Mouse (Mus musculus): ENCODE data around the gene Pdx1. TPM values are rescaled to one million over a fixed set of nuclear protein-coding genes. Genes with fewer than 3 reads are reported as not detected.

Pdx1 gene
- polyA plus RNA-seq, 1 experiment, result not detected

DNA sequence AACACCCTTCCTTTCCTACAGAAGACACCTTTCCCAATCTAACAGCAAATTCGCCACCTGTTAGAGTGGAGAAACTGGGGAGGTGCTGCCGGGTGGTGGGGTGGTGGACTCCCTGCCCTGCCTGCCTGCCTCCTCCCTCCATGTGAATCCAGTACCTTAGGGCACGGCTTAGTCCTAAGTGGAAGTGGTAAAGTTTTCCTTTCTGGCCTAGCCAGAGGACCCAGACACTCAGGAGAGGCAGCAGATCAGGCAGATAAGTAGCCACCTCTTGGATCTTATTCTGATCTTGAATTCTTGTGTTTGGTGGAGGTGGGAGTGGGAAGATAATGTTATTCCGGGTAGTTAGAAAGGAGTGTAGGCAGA is 30.2 kb downstream of the Pdx1 start:
- TF ChIP-seq MAX (IDR thresholded peaks at IDR 0.05) (no peak), USF1 (IDR thresholded peaks at IDR 0.05; ENCODE audit: low read depth) (no peak), CEBPB (IDR thresholded peaks at IDR 0.05; ENCODE audit: low read depth) (no peak)
- no peaks in the 10 kb centered on the region for H3K36me3 ChIP-seq (ENCODE audit: control insufficient read depth, insufficient read depth)
- H3K27me3 ChIP-seq (ENCODE audit: control insufficient read depth, insufficient read depth, insufficient read length), result peaks cover 55% of the 10 kb centered on the region
- H3K79me3 ChIP-seq (ENCODE audit: low read depth), result no peaks in the 10 kb centered on the region
- H3K79me2 ChIP-seq (ENCODE audit: control insufficient read depth, insufficient read depth), result no peaks in the 10 kb centered on the region
- no peak overlapping the region for H3K4me3 ChIP-seq (ENCODE audit: insufficient read depth, poor library complexity, severe bottlenecking)
- no peak overlapping the region for H3ac ChIP-seq (ENCODE audit: control insufficient read depth, insufficient read length, low read depth)

DNA sequence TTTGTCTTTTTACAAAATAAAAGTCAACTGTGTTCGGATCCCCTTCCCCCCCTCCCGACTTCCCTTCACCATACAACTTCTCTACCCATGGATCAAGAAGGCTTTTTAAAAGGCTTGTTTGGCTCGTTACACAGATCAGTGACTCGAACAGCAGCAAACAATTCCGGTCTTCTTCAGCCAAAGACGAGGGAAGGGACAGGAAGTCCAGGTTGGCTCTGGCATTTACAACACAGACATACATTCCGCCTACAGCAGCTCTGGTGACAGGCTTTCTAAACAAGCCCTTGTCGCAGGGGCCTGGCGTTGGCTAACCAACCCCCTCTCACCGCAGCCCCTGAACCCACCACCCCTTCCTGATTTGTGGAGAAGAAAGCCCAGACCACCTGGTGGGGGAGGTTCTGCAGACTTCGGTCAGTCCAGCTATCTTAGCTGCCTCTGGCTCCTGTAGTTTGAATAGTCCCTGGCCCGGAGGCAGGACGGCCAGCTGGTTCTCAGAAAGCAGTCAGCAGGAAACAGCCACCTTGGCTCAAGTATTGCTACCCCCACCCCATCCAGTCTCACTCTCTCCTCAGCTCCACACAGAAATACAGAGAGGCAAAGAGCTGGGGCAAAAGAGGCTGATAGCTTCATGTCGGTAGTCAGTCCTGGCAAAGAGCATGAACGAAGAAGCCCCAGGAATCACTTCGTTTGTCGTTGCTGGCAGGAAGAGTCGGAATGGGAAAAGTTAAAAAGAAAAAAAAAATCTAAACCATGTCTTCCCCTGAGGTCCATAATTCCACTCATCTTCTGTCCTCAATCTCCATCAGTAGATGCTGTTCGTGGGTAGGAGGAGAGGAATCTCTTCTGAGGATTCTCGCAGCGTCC is 31.4 kb downstream of the Pdx1 start:
- Histone ChIP-seq H3K79me3 (ENCODE audit: low read depth) (no peaks in the 10 kb centered on the region), H3K36me3 (ENCODE audit: control insufficient read depth, insufficient read depth) (no peaks in the 10 kb centered on the region), H3K4me3 (ENCODE audit: insufficient read depth, poor library complexity, severe bottlenecking) (no peak overlapping the region), H3K27me3 (ENCODE audit: control insufficient read depth, insufficient read depth, insufficient read length) (peaks cover 67% of the 10 kb centered on the region), H3ac (ENCODE audit: control insufficient read depth, insufficient read length, low read depth) (no peak overlapping the region), H3K79me2 (ENCODE audit: control insufficient read depth, insufficient read depth) (no peaks in the 10 kb centered on the region)
- TF ChIP-seq FOSL1 (IDR thresholded peaks at IDR 0.05; ENCODE audit: insufficient read depth, low read length, poor library complexity, severe bottlenecking), result no peak
- no peak for TF ChIP-seq CTCF (IDR thresholded peaks at IDR 0.05; ENCODE audit: control insufficient read depth, insufficient read depth, insufficient read length)

DNA sequence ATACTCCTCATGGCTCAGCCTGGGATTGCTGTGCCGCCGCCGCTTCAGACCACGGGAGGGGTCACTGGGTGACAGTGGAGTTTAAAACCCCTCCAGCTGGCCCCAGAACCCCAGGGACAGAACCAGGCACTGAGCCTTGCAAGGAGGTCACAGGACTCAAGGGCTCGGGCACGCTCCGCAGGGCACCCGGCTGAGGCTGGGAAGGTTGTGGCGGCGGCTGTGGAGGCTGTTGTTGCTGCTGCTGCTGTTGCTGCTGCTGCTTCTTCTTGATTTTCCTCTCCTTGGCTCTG is 32.0 kb downstream of the Pdx1 start:
- Histone ChIP-seq H3K79me2 (ENCODE audit: control insufficient read depth, insufficient read depth) (no peaks in the 10 kb centered on the region), H3K27me3 (ENCODE audit: control insufficient read depth, insufficient read depth, insufficient read length) (peaks cover 73% of the 10 kb centered on the region), H3K4me3 (ENCODE audit: insufficient read depth, poor library complexity, severe bottlenecking) (no peak overlapping the region), H3K36me3 (ENCODE audit: control insufficient read depth, insufficient read depth) (no peaks in the 10 kb centered on the region), H3K79me3 (ENCODE audit: low read depth) (no peaks in the 10 kb centered on the region), H3ac (ENCODE audit: control insufficient read depth, insufficient read length, low read depth) (no peak overlapping the region)
- TF ChIP-seq USF1 (IDR thresholded peaks at IDR 0.05; ENCODE audit: low read depth), result no peak
- no peak for TF ChIP-seq CEBPB (IDR thresholded peaks at IDR 0.05; ENCODE audit: low read depth)
- TF ChIP-seq MAX (IDR thresholded peaks at IDR 0.05), result no peak
- TF ChIP-seq CTCF (IDR thresholded peaks at IDR 0.05; ENCODE audit: control insufficient read depth, insufficient read depth, insufficient read length), result no peak
- TF ChIP-seq FOSL1 (IDR thresholded peaks at IDR 0.05; ENCODE audit: insufficient read depth, low read length, poor library complexity, severe bottlenecking), result no peak
- no peak for TF ChIP-seq MYOD1 (IDR thresholded peaks at IDR 0.05; ENCODE audit: control insufficient read depth, insufficient read length, low read depth)
- TF ChIP-seq MYOG (IDR thresholded peaks at IDR 0.05; ENCODE audit: control insufficient read depth, extremely low read depth, insufficient read length), result no peak

DNA sequence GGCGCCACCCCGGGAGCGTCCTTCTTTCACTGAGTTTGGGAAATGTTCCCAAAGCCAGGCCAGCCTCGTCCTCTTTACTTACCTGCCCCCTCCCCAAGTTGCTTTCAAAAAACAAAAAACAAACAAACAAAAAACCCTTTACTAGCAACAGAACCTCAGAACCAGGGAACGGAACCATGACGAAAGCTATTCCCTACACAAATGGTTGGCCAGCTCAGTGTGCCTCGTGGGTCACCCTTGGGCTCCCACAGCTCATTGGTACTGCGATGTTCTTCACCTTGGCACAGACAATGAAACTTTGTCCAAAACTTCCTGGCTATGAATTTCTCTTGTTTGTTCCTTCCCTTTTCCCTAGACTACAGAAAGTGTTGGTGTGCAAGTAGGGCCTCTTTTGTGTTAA is 32.4 kb downstream of the Pdx1 start:
- TF ChIP-seq MAX (IDR thresholded peaks at IDR 0.05) (no peak), CTCF (IDR thresholded peaks at IDR 0.05; ENCODE audit: control insufficient read depth, insufficient read depth, insufficient read length) (no peak), MYOG (IDR thresholded peaks at IDR 0.05; ENCODE audit: control insufficient read depth, extremely low read depth, insufficient read length) (no peak), CEBPB (IDR thresholded peaks at IDR 0.05; ENCODE audit: low read depth) (no peak), FOSL1 (IDR thresholded peaks at IDR 0.05; ENCODE audit: insufficient read depth, low read length, poor library complexity, severe bottlenecking) (no peak), MYOD1 (IDR thresholded peaks at IDR 0.05; ENCODE audit: control insufficient read depth, insufficient read length, low read depth) (no peak), USF1 (IDR thresholded peaks at IDR 0.05; ENCODE audit: low read depth) (no peak)
- no peaks in the 10 kb centered on the region for H3K36me3 ChIP-seq (ENCODE audit: control insufficient read depth, insufficient read depth)
- H3K27me3 ChIP-seq (ENCODE audit: control insufficient read depth, insufficient read depth, insufficient read length), result peaks cover 77% of the 10 kb centered on the region
- no peaks in the 10 kb centered on the region for H3K79me2 ChIP-seq (ENCODE audit: control insufficient read depth, insufficient read depth)
- no peak overlapping the region for H3ac ChIP-seq (ENCODE audit: control insufficient read depth, insufficient read length, low read depth)
- no peaks in the 10 kb centered on the region for H3K79me3 ChIP-seq (ENCODE audit: low read depth)
- H3K4me3 ChIP-seq (ENCODE audit: insufficient read depth, poor library complexity, severe bottlenecking), result no peak overlapping the region

DNA sequence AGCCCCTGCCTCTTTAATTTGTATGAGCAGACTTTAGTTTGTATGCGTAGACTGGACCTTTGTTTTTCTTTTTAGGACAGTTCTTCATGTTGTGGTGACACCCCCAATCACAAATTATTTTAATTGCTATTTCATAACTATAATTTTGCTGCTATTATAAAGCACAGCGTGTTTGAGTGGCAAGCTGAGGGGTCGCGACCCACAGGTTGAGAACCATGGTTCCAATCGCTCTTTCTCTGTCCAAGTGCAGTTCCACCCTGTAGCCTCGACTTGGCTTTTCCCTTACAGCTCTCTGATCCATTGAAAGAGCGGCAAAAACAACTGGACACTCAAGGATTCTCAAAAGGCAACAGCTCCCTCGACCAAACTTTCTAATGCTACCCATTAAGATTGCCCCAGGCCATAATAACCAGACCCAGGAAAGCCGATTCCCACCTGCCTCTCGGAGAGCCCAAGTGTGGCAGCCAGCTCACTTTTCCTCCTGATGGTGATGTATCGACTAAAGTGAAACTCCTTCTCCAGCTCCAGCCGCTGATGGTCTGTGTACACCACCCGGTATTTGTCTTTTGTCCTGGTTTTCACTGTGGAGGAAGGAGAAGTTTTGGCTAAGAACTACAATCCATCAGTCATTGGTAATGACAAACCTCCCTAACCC is 33.1 kb downstream of the Pdx1 start:
- H3K79me3 ChIP-seq (ENCODE audit: low read depth), result no peaks in the 10 kb centered on the region
- H3K79me2 ChIP-seq (ENCODE audit: control insufficient read depth, insufficient read depth), result no peaks in the 10 kb centered on the region
- no peaks in the 10 kb centered on the region for H3K36me3 ChIP-seq (ENCODE audit: control insufficient read depth, insufficient read depth)
- TF ChIP-seq USF1 (IDR thresholded peaks at IDR 0.05; ENCODE audit: low read depth), result no peak
- no peak for TF ChIP-seq CEBPB (IDR thresholded peaks at IDR 0.05; ENCODE audit: low read depth)
- TF ChIP-seq MYOG (IDR thresholded peaks at IDR 0.05; ENCODE audit: control insufficient read depth, extremely low read depth, insufficient read length), result no peak
- no peak for TF ChIP-seq CTCF (IDR thresholded peaks at IDR 0.05; ENCODE audit: control insufficient read depth, insufficient read depth, insufficient read length)
- no peak for TF ChIP-seq MAX (IDR thresholded peaks at IDR 0.05)
- TF ChIP-seq FOSL1 (IDR thresholded peaks at IDR 0.05; ENCODE audit: insufficient read depth, low read length, poor library complexity, severe bottlenecking), result no peak
- no peak for TF ChIP-seq MYOD1 (IDR thresholded peaks at IDR 0.05; ENCODE audit: control insufficient read depth, insufficient read length, low read depth)
- H3K4me3 ChIP-seq (ENCODE audit: insufficient read depth, poor library complexity, severe bottlenecking), result no peak overlapping the region
- H3ac ChIP-seq (ENCODE audit: control insufficient read depth, insufficient read length, low read depth), result no peak overlapping the region
- peaks cover 84% of the 10 kb centered on the region for H3K27me3 ChIP-seq (ENCODE audit: control insufficient read depth, insufficient read depth, insufficient read length)
